In genomic region chr7:133747372-133747771, GRCm38 (mm10) we compare ENCODE assay signal across 18 mouse cellular contexts. TPM values are rescaled to one million over a fixed set of nuclear protein-coding genes. Genes with fewer than 3 reads are reported as not detected.
DNase-seq lines count a peak whose midpoint lies in the region; ATAC-seq and TF ChIP-seq lines count a peak whose summit lies in the region.
"Had no signal": no experiment of that assay in that cellular context is flagged by ENCODE, and none has a peak within 500 bp of the region (broad histone marks: within the 10 kb centered on the region; RNA-seq: fewer than 3 reads in every experiment).

No protein-coding gene starts in this region.

- peaks cover 68% of the 10 kb centered on the region for H3K4me1 ChIP-seq in heart, embryonic 12.5 days (replicated peaks)
- H3K4me1 ChIP-seq in intestine, embryonic 15.5 days (replicated peaks) = peaks cover 3% of the 10 kb centered on the region; the same call in 1 of the 2 replicates
- H3K4me1 ChIP-seq in liver, postnatal 0 days (ENCODE audit: insufficient read depth) = no peaks in the 10 kb centered on the region

- peak; percentile 18 for DNase-seq in NIH3T3 (ENCODE audit: low read depth)
- DNase-seq in adrenal gland, adult 8-10 months = peak; percentile 71
- no peak for DNase-seq in thymus, postnatal 4 days
- no peak for DNase-seq in liver, postnatal 0 days
- DNase-seq in embryo, embryonic 11 days = no peak
- DNase-seq: cerebellum, adult 11 months; forebrain, postnatal 0 days; kidney, postnatal 4 days; thymus, postnatal 25 days had no signal

- no peak for TF ChIP-seq EP300 in liver, postnatal 0 days (IDR thresholded peaks at IDR 0.05; ENCODE audit: low read depth)

- no peaks in the 10 kb centered on the region for H3K27me3 ChIP-seq in heart, embryonic 12.5 days (replicated peaks)
- H3K27me3 ChIP-seq in intestine, embryonic 15.5 days (replicated peaks) = no peaks in the 10 kb centered on the region
- H3K27me3 ChIP-seq in liver, postnatal 0 days (ENCODE audit: insufficient read depth, low read length) = no peaks in the 10 kb centered on the region
- H3K27me3 ChIP-seq: CH12.LX; embryonic facial prominence, embryonic 15.5 days; limb, embryonic 15.5 days; lung, embryonic 15.5 days had no signal

- H3K4me3 ChIP-seq in heart, embryonic 12.5 days = no peak overlapping the region
- H3K4me3 ChIP-seq in intestine, embryonic 15.5 days (replicated peaks) = no peak overlapping the region
- no peak overlapping the region for H3K4me3 ChIP-seq in liver, postnatal 0 days (ENCODE audit: low read depth, low read length)
- H3K4me3 ChIP-seq: embryonic facial prominence, embryonic 15.5 days; limb, embryonic 15.5 days; lung, embryonic 15.5 days; myocyte had no signal

- WGBS in heart, embryonic 12.5 days = 53% methylated on average over 8 of the region's 8 CpGs
- 76% methylated on average over 8 of the region's 8 CpGs for WGBS in intestine, embryonic 15.5 days
- WGBS in liver, postnatal 0 days (ENCODE audit: insufficient replicate concordance) = 70% methylated on average over 8 of the region's 8 CpGs

- peaks cover 2% of the 10 kb centered on the region; the same call in 1 of the 2 replicates for H3K36me3 ChIP-seq in heart, embryonic 12.5 days
- H3K36me3 ChIP-seq in intestine, embryonic 15.5 days = no peaks in the 10 kb centered on the region
- 0 out of 2 replicates have a peak, but pooled peaks cover under 1% of the 10 kb centered on the region for H3K36me3 ChIP-seq in liver, postnatal 0 days (replicated peaks; ENCODE audit: insufficient read depth, low read length)
- H3K36me3 ChIP-seq: lung, embryonic 15.5 days had no signal

- 0 out of 2 replicates have a peak, but pooled peaks have one; percentile 26 for ATAC-seq in heart, embryonic 12.5 days (ENCODE audit: insufficient number of reproducible peaks, low FRiP score)
- no peak for ATAC-seq in intestine, embryonic 15.5 days
- no peak for ATAC-seq in liver, postnatal 0 days
- ATAC-seq: forebrain, postnatal 0 days; inflammation-experienced regulatory T-cells, adult 6 months had no signal

- TF ChIP-seq CTCF in liver, postnatal 0 days (IDR thresholded peaks at IDR 0.05; ENCODE audit: low read depth) = no peak

- H3K4me2 ChIP-seq in heart, embryonic 12.5 days = no peak overlapping the region
- no peak overlapping the region for H3K4me2 ChIP-seq in intestine, embryonic 15.5 days (replicated peaks)
- H3K4me2 ChIP-seq in liver, postnatal 0 days (ENCODE audit: low read depth, low read length) = no peak overlapping the region
- H3K4me2 ChIP-seq: embryonic facial prominence, embryonic 15.5 days; limb, embryonic 15.5 days; lung, embryonic 15.5 days had no signal

- H3K9me3 ChIP-seq in heart, embryonic 12.5 days (replicated peaks) = 0 out of 2 replicates have a peak, but pooled peaks cover 2% of the 10 kb centered on the region
- H3K9me3 ChIP-seq in intestine, embryonic 15.5 days = no peaks in the 10 kb centered on the region
- no peaks in the 10 kb centered on the region for H3K9me3 ChIP-seq in liver, postnatal 0 days (ENCODE audit: low read length)
- H3K9me3 ChIP-seq: embryonic facial prominence, embryonic 15.5 days; limb, embryonic 15.5 days; lung, embryonic 15.5 days had no signal

- peak overlapping the region; percentile 17; the same call in 1 of the 2 replicates for H3K9ac ChIP-seq in heart, embryonic 12.5 days
- no peak overlapping the region for H3K9ac ChIP-seq in intestine, embryonic 15.5 days
- no peak overlapping the region for H3K9ac ChIP-seq in liver, postnatal 0 days (replicated peaks)
- H3K9ac ChIP-seq: embryonic facial prominence, embryonic 15.5 days; forebrain, postnatal 0 days; limb, embryonic 15.5 days; lung, embryonic 15.5 days had no signal

- H3K27ac ChIP-seq in heart, embryonic 12.5 days (ENCODE audit: poor library complexity, severe bottlenecking) = peak overlapping the region; percentile 73
- 0 out of 2 replicates have a peak overlapping the region, but pooled peaks have one; percentile 33 for H3K27ac ChIP-seq in intestine, embryonic 15.5 days
- H3K27ac ChIP-seq in liver, postnatal 0 days (ENCODE audit: low read depth) = no peak overlapping the region
- H3K27ac ChIP-seq: embryonic facial prominence, embryonic 15.5 days; limb, embryonic 15.5 days; lung, embryonic 15.5 days had no signal

RNA-seq across cellular contexts. Expression of gene Fank1, which starts 29.3 kb away (rescaled TPM):
- total RNA-seq in adrenal gland, adult 8-10 months (2022) = 1 to 10 TPM in 1 of 4 experiments, under 1 TPM in 2, not detected in 1; 0.20 to 1.0 (median 0.42) TPM
- polyA plus RNA-seq in heart, embryonic 12.5 days (2016; fragmentation: Nextera tagmentation; extraction: Ambion mirVana) = 0.37 TPM in 1 of 2 replicates, not detected in the other
- polyA plus RNA-seq in intestine, embryonic 15.5 days (2015; fragmentation: Nextera tagmentation; extraction: Ambion mirVana) = 0.83 and 1.1 TPM in 2 replicates
- not detected in 2 replicates for polyA plus RNA-seq in liver, postnatal 0 days (2015; fragmentation: Nextera tagmentation; extraction: Ambion mirVana)
- total RNA-seq: megakaryocyte-erythroid progenitor cell, adult 5-6 weeks had no signal
- polyA plus RNA-seq: inflammation-experienced regulatory T-cells, adult 6 months; limb, embryonic 15.5 days had no signal

RNA-seq across cellular contexts. Expression of gene Dhx32, which starts 35.2 kb away (rescaled TPM):
- total RNA-seq in adrenal gland, adult 8-10 months (2022) = 10 to 100 TPM; 57.3 to 62.8 (median 61.1) TPM
- 30.5 and 31.9 TPM in 2 replicates for polyA plus RNA-seq in heart, embryonic 12.5 days (2016; fragmentation: Nextera tagmentation; extraction: Ambion mirVana)
- 76.2 and 77.3 TPM in 2 replicates for polyA plus RNA-seq in intestine, embryonic 15.5 days (2015; fragmentation: Nextera tagmentation; extraction: Ambion mirVana)
- 5.2 and 5.5 TPM in 2 replicates for polyA plus RNA-seq in liver, postnatal 0 days (2015; fragmentation: Nextera tagmentation; extraction: Ambion mirVana)

RNA-seq across cellular contexts. Expression of gene Uros, which starts 37.5 kb away (rescaled TPM):
- 10 to 100 TPM; 14.2 to 21.1 (median 16.7) TPM for total RNA-seq in adrenal gland, adult 8-10 months (2022)
- polyA plus RNA-seq in heart, embryonic 12.5 days (2016; fragmentation: Nextera tagmentation; extraction: Ambion mirVana) = 34.6 and 37.5 TPM in 2 replicates
- 33.6 and 34.7 TPM in 2 replicates for polyA plus RNA-seq in intestine, embryonic 15.5 days (2015; fragmentation: Nextera tagmentation; extraction: Ambion mirVana)
- polyA plus RNA-seq in liver, postnatal 0 days (2015; fragmentation: Nextera tagmentation; extraction: Ambion mirVana) = 51.9 and 56.1 TPM in 2 replicates

RNA-seq across cellular contexts. Expression of gene Bccip, which starts 38.2 kb away (rescaled TPM):
- 10 to 100 TPM; 52.5 to 78.0 (median 65.2) TPM for total RNA-seq in adrenal gland, adult 8-10 months (2022)
- polyA plus RNA-seq in heart, embryonic 12.5 days (2016; fragmentation: Nextera tagmentation; extraction: Ambion mirVana) = 92.1 and 95.2 TPM in 2 replicates
- polyA plus RNA-seq in intestine, embryonic 15.5 days (2015; fragmentation: Nextera tagmentation; extraction: Ambion mirVana) = 165 TPM in 2 replicates
- polyA plus RNA-seq in liver, postnatal 0 days (2015; fragmentation: Nextera tagmentation; extraction: Ambion mirVana) = 68.7 and 70.3 TPM in 2 replicates

Comparison
In these comparisons a context has a peak if more than half of its experiments do, and no peak if none do; other contexts are left out.
1. DNase-seq: peak in NIH3T3 (single experiment) and adrenal gland, adult 8-10 months (single experiment); none in thymus, postnatal 4 days (single experiment), liver, postnatal 0 days (single experiment) and embryo, embryonic 11 days (single experiment).